Mouse (Mus musculus) olfactory bulb, adult 2 months (tissue): ENCODE results near the gene Cfdp1. TPM values are rescaled to one million over a fixed set of nuclear protein-coding genes. Genes with fewer than 3 reads are reported as not detected.

Source experiments
- H3K27ac ChIP-seq: fragments of 200-500 bp; 2 replicates; pipeline ENCODE4 v1.5.1; 2012; ENCODE audit warnings: low read depth, low read length; ENCODE audit not compliant: insufficient read depth
- H3K4me1 ChIP-seq: fragments of 200-500 bp; 2 replicates; pipeline ENCODE4 v1.6.1; 2012; ENCODE audit warnings: low read length; ENCODE audit not compliant: control insufficient read depth, insufficient read depth
- H3K4me3 ChIP-seq: fragments of 200-500 bp; 2 replicates; pipeline ENCODE4 v1.5.1; 2012; ENCODE audit warnings: mild to moderate bottlenecking, low read depth, low read length, moderate library complexity; ENCODE audit not compliant: insufficient read depth
- CTCF ChIP-seq: fragments of 200-500 bp; IDR thresholded peaks from 2 replicates; pipeline ENCODE4 v1.5.1; 2012; ENCODE audit warnings: low read depth, mild to moderate bottlenecking, low read length, moderate library complexity; ENCODE audit not compliant: insufficient read depth
- POLR2A ChIP-seq: fragments of 200-500 bp; IDR thresholded peaks from 2 replicates; pipeline ENCODE4 v1.6.1; 2012; ENCODE audit warnings: mild to moderate bottlenecking, low read depth, low read length, moderate library complexity; ENCODE audit not compliant: insufficient read depth
- whole genome bisulfite sequencing: fragments of 180-500 bp; shearing (Covaris S2); methylation state at CpG from one replicate; pipeline ENCODE4 v1.1.7; 2018; 5-methylcytosine and 5-hydroxymethylcytosine counted together
- polyA plus RNA-seq: library from polyadenylated mRNA; stranded (reverse); fragments of >200 nt; gene quantifications from 2 replicates; pipeline ENCODE4 v1.2.4, GENCODE M21; 2012; ENCODE audit warnings: low replicate concordance; ENCODE audit not compliant: missing spikeins, insufficient read depth, insufficient read length

Cfdp1 gene
- polyA plus RNA-seq, 1 experiment, result not detected

DNA sequence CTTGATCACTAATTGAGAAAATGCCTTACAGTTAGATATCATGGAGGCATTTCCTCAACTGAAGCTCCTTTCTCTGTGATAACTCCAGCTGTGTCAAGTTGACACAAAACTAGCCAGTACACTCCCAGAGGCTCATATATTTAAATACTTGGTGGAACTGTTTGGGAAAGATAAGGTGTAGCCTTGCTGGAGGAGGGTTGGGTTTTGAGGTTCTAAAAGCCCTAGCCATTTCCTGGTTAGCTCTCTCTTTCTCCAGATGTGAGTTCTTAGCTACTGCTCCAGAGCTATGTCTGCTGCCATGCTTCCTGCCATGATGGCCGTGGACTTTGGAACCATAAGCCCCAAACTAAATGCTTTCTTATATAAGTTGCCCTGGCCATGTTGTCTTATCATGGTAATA is 33.4 kb upstream of the Cfdp1 start:
- H3K4me1 ChIP-seq, result peaks cover 15% of the 10 kb centered on the region
- 92% methylated on average over 1 of the region's 1 CpGs for WGBS
- no peak overlapping the region for H3K27ac ChIP-seq
- no peak for TF ChIP-seq CTCF
- TF ChIP-seq POLR2A, result no peak
- H3K4me3 ChIP-seq, result no peak overlapping the region

DNA sequence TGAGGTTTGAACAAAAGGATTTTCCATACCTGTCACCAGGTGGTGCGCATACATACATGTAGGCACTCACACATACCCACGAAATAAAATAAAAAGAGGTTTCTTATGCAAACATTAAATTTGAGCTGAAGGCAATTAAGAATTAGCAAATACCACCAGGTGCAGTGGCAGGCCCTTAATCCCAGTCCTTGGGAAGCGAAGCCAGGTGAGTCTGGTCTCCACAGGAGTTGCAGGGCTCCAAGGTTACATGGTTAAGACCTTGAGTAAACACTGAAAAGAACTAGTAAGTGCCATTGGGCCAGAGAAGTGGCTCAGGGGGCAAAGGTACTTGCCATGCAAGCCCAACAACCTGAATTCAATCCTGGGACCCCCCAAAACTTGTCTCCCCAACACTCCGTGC is 29.5 kb upstream of the Cfdp1 start:
- Histone ChIP-seq H3K4me1 (peaks cover 4% of the 10 kb centered on the region; the same call in 1 of the 2 replicates), H3K27ac (no peak overlapping the region), H3K4me3 (no peak overlapping the region)
- TF ChIP-seq POLR2A (no peak), CTCF (no peak)
- WGBS, result 94% methylated on average over 4 of the region's 4 CpGs

DNA sequence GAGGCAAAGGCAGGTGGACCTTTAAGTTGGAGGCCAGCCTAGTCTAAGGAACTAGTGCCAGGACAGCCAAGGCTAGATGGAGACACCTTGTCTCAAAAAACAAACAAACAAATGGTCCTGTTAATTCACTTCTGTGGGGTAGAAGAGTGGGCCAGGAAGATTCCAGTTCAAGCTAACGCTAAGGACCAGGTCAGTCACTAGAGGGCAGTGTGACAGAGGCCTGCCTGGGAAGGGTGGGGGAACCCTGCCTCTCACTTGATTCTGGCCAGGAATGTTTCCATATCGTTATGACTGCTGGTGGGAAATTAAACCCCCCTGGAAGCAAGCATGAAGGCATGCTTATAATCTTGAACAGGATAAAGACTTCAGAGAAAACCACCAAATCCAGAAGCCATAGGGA is 27.5 kb upstream of the Cfdp1 start:
- WGBS, result 3% methylated on average over 2 of the region's 2 CpGs
- Histone ChIP-seq H3K4me1 (no peaks in the 10 kb centered on the region), H3K27ac (no peak overlapping the region)

GRCm38 (mm10) chr8:111877711-111878110 is 23.6 kb upstream of the Cfdp1 start:
- WGBS, result 71% methylated on average over 9 of the region's 9 CpGs
- H3K4me3 ChIP-seq, result no peak overlapping the region
- H3K27ac ChIP-seq, result no peak overlapping the region
- TF ChIP-seq POLR2A (no peak), CTCF (no peak)
- peaks cover 2% of the 10 kb centered on the region; the same call in 1 of the 2 replicates for H3K4me1 ChIP-seq

More for the DNA sequence above, 27.5 kb upstream of the Cfdp1 start:
- no peak overlapping the region for H3K4me3 ChIP-seq
- TF ChIP-seq CTCF (peak; percentile 40; the same call in 1 of the 2 replicates), POLR2A (no peak)

DNA sequence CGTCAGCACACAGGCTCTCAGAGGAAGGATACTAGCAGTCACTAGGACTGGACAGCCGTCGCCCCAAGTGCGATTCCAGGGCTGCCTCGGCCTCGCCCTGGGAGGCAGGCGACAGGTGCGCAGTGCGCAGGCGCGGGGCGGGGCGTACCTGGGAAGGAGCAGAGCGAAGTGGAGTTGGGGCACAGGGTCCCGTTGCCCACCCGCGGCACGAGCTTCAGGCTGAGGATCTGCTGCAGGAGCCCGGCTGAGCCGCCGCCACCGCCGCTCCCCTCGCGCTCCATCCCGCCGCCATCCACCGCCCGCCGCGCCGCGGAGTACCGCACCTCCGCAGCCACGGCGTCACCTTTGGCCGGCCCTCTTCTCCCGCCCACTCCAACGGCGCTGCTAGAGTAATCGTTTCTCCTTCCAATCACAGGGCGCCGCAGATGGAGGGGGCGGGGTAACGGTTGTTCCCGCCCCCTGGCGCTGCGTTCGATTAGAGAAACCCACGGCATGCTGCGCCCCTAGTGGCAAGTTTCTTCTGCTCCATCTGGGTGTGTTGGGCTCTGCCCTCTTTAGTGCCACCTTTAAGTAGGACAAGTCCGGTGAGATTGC is 22.4 kb upstream of the Cfdp1 start, which contains the start of gene Tmem170:
TSS of gene Tmem170 (minus strand) at position 396 of the 594 bp plus-strand sequence.
- H3K4me1 ChIP-seq, result peaks cover 2% of the 10 kb centered on the region; the same call in 1 of the 2 replicates
- TF ChIP-seq CTCF, result peak; percentile 78
- peak; percentile 72; the same call in 1 of the 2 replicates for TF ChIP-seq POLR2A
- H3K4me3 ChIP-seq, result peak within 1 kb of the TSS; percentile 74
- under 1% methylated on average over 49 of the region's 53 CpGs for WGBS
- no peak within 1 kb of the TSS for H3K27ac ChIP-seq

DNA sequence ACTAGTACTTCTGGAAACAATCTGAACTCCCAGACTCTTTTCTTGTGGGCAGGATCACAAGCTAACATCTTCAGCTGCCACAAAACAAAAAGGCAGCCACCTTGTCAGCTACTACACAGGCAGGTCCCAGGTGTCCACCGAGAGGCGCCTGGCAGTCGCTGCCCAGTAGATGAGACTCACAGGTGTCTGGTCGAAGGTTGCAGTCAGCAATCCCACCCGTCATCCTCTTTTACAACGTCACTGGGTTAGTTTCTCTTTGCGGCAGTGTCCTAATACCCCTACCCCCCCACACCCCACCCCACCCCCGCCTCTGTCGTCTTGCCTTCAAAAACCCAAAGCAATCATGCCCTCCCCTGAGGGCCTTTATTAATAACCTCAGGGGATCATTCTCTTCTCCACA is 21.7 kb upstream of the Cfdp1 start:
- peaks cover 2% of the 10 kb centered on the region; the same call in 1 of the 2 replicates for H3K4me1 ChIP-seq
- H3K4me3 ChIP-seq, result peak overlapping the region; percentile 74
- WGBS, result 27% methylated on average over 9 of the region's 9 CpGs
- TF ChIP-seq POLR2A (no peak), CTCF (no peak)
- no peak overlapping the region for H3K27ac ChIP-seq

GRCm38 (mm10) chr8:111871278-111871677 is 17.2 kb upstream of the Cfdp1 start:
- TF ChIP-seq POLR2A, result no peak
- TF ChIP-seq CTCF, result no peak
- WGBS, result 84% methylated on average over 3 of the region's 3 CpGs

DNA sequence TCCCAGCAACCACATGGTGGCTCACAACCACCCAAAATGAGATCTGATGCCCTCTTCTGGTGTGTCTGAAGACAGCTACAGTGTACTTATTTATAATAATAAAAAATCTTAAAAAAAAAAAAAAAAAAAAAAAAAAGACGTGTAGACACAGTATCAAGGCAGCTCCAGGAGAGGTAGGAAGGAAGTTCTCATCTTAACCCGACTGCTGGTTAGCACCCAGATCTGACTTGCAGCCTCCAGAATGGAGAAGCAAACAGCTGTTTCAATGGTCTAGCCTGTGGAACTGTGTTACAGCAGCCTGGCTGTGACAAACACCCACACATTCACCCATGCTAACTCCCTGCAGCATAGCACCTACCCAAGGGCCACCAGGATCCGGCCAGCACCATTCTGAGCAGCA is 16.3 kb upstream of the Cfdp1 start:
- 90% methylated on average over 2 of the region's 3 CpGs for WGBS
- no peak overlapping the region for H3K27ac ChIP-seq
- H3K4me3 ChIP-seq, result no peak overlapping the region
- no peaks in the 10 kb centered on the region for H3K4me1 ChIP-seq
- TF ChIP-seq POLR2A, result no peak
- no peak for TF ChIP-seq CTCF

More at GRCm38 (mm10) chr8:111871278-111871677, 17.2 kb upstream of the Cfdp1 start:
- H3K27ac ChIP-seq, result no peak overlapping the region
- no peak overlapping the region for H3K4me3 ChIP-seq
- H3K4me1 ChIP-seq, result peaks cover 2% of the 10 kb centered on the region; the same call in 1 of the 2 replicates

GRCm38 (mm10) chr8:111868664-111869063 is 14.6 kb upstream of the Cfdp1 start:
- TF ChIP-seq CTCF, result no peak
- no peak for TF ChIP-seq POLR2A
- H3K4me1 ChIP-seq, result no peaks in the 10 kb centered on the region
- H3K4me3 ChIP-seq, result no peak overlapping the region
- WGBS, result 75% methylated on average over 2 of the region's 2 CpGs
- H3K27ac ChIP-seq, result no peak overlapping the region
